Mouse (Mus musculus) ES-E14 (cell line): ENCODE measurements around the gene Sec31b.

Experiments
- CHD2 ChIP-seq: IDR thresholded peaks from 2 replicates; pipeline ENCODE4 v1.6.1; 2014; ENCODE audit warnings: mild to moderate bottlenecking, low read depth, low read length, inconsistent platforms
- MAFK ChIP-seq: IDR thresholded peaks from 2 replicates; pipeline ENCODE4 v1.6.1; 2014; ENCODE audit warnings: mild to moderate bottlenecking, low read depth, low read length, inconsistent platforms; ENCODE audit not compliant: insufficient read depth
- ZC3H11A ChIP-seq: IDR thresholded peaks from 2 replicates; pipeline ENCODE4 v1.6.1; 2012; ENCODE audit warnings: low read depth, mild to moderate bottlenecking, inconsistent platforms, low read length, borderline replicate concordance
- ZNF384 ChIP-seq: IDR thresholded peaks from 2 replicates; pipeline ENCODE4 v1.6.1; 2012; ENCODE audit warnings: low read depth, low read length, inconsistent platforms

- no peak for TF ChIP-seq MAFK
- no peak for TF ChIP-seq ZC3H11A
- no peak for TF ChIP-seq ZNF384
- TF ChIP-seq CHD2: no peak
Observed at GRCm38 (mm10) chr19:44554490-44554860, 8.8 kb upstream of the Sec31b start.
